Mouse (Mus musculus): Measurements from ENCODE around the gene Ube2e3. TPM values are rescaled to one million over a fixed set of nuclear protein-coding genes. Genes with fewer than 3 reads are reported as not detected.

Ube2e3 gene
- total and polyA plus RNA-seq, 3 experiments: 87.9 to 99.6 (median 95.9) TPM

- DNase-seq (ENCODE audit: low spot score) (peak; percentile 83), ATAC-seq (ENCODE audit: extremely low read depth, insufficient number of reproducible peaks, low FRiP score, poor library complexity, severe bottlenecking) (peak; percentile 69)
- TF ChIP-seq GATA2 (IDR thresholded peaks at IDR 0.05; ENCODE audit: borderline replicate concordance, low read depth, low read length) (no peak), TAL1 (conservative IDR thresholded peaks at IDR 0.05; ENCODE audit: low read depth, low read length) (no peak)
Measured at GRCm38 (mm10) chr2:78868511-78868854, 559 bp downstream of the Ube2e3 start.

GRCm38 (mm10) chr2:78868951-78869720, 1.2 kb downstream of the Ube2e3 start:
- DNase-seq (ENCODE audit: low spot score) (peak; percentile 74), ATAC-seq (ENCODE audit: extremely low read depth, insufficient number of reproducible peaks, low FRiP score, poor library complexity, severe bottlenecking) (no peak)
- H3K4me1 ChIP-seq (ENCODE audit: insufficient read depth, low read depth, low read length): peaks cover 60% of the 10 kb centered on the region

More at GRCm38 (mm10) chr2:78868511-78868854, 559 bp downstream of the Ube2e3 start:
- H3K4me1 ChIP-seq (ENCODE audit: insufficient read depth, low read depth, low read length): peaks cover 62% of the 10 kb centered on the region
- H3K27me3 ChIP-seq (ENCODE audit: insufficient read depth, low read length): no peaks in the 10 kb centered on the region
- no peaks in the 10 kb centered on the region for H3K9me3 ChIP-seq (replicated peaks)
- peak overlapping the region; percentile 77 for H3K4me3 ChIP-seq (ENCODE audit: low read depth, low read length)
- peaks cover 18% of the 10 kb centered on the region for H3K36me3 ChIP-seq (replicated peaks)

GRCm38 (mm10) chr2:78869721-78870442, 2.0 kb downstream of the Ube2e3 start:
- Histone ChIP-seq H3K9me3 (replicated peaks) (no peaks in the 10 kb centered on the region), H3K27me3 (ENCODE audit: insufficient read depth, low read length) (no peaks in the 10 kb centered on the region), H3K4me3 (ENCODE audit: low read depth, low read length) (peak overlapping the region; percentile 77), H3K4me1 (ENCODE audit: insufficient read depth, low read depth, low read length) (peaks cover 59% of the 10 kb centered on the region), H3K36me3 (replicated peaks) (peaks cover 25% of the 10 kb centered on the region)
- ATAC-seq (ENCODE audit: extremely low read depth, insufficient number of reproducible peaks, low FRiP score, poor library complexity, severe bottlenecking): no peak
- TF ChIP-seq POLR2AphosphoS5 (IDR thresholded peaks at IDR 0.05; ENCODE audit: insufficient replicate concordance, low read depth, low read length) (no peak), GATA1 (IDR thresholded peaks at IDR 0.05; ENCODE audit: borderline replicate concordance, low read length) (no peak), GATA2 (IDR thresholded peaks at IDR 0.05; ENCODE audit: borderline replicate concordance, low read depth, low read length) (no peak), CTCF (IDR thresholded peaks at IDR 0.05; ENCODE audit: low read depth, low read length) (no peak), TAL1 (conservative IDR thresholded peaks at IDR 0.05; ENCODE audit: low read depth, low read length) (no peak)
- DNase-seq (ENCODE audit: low spot score): peak; percentile 21

More at GRCm38 (mm10) chr2:78868951-78869720, 1.2 kb downstream of the Ube2e3 start:
- Histone ChIP-seq H3K9me3 (replicated peaks) (no peaks in the 10 kb centered on the region), H3K27me3 (ENCODE audit: insufficient read depth, low read length) (no peaks in the 10 kb centered on the region), H3K36me3 (replicated peaks) (peaks cover 22% of the 10 kb centered on the region), H3K4me3 (ENCODE audit: low read depth, low read length) (peak overlapping the region; percentile 77)
- TF ChIP-seq CTCF (IDR thresholded peaks at IDR 0.05; ENCODE audit: low read depth, low read length): peak; percentile 16; the same call in 1 of the 2 replicates
- TF ChIP-seq POLR2AphosphoS5 (IDR thresholded peaks at IDR 0.05; ENCODE audit: insufficient replicate concordance, low read depth, low read length): no peak

- peak overlapping the region; percentile 77 for H3K4me3 ChIP-seq (ENCODE audit: low read depth, low read length)
- peaks cover 59% of the 10 kb centered on the region for H3K4me1 ChIP-seq (ENCODE audit: insufficient read depth, low read depth, low read length)
- DNase-seq (ENCODE audit: low spot score) (peak; percentile 3), ATAC-seq (ENCODE audit: extremely low read depth, insufficient number of reproducible peaks, low FRiP score, poor library complexity, severe bottlenecking) (no peak)
- H3K9me3 ChIP-seq (replicated peaks): no peaks in the 10 kb centered on the region
- TF ChIP-seq GATA2 (IDR thresholded peaks at IDR 0.05; ENCODE audit: borderline replicate concordance, low read depth, low read length) (no peak), POLR2AphosphoS5 (IDR thresholded peaks at IDR 0.05; ENCODE audit: insufficient replicate concordance, low read depth, low read length) (no peak), CTCF (IDR thresholded peaks at IDR 0.05; ENCODE audit: low read depth, low read length) (no peak), GATA1 (IDR thresholded peaks at IDR 0.05; ENCODE audit: borderline replicate concordance, low read length) (no peak), TAL1 (conservative IDR thresholded peaks at IDR 0.05; ENCODE audit: low read depth, low read length) (no peak)
- H3K27me3 ChIP-seq (ENCODE audit: insufficient read depth, low read length): no peaks in the 10 kb centered on the region
- H3K36me3 ChIP-seq (replicated peaks): peaks cover 30% of the 10 kb centered on the region
Measured at GRCm38 (mm10) chr2:78870443-78871025, 2.6 kb downstream of the Ube2e3 start.

- Histone ChIP-seq H3K9me3 (replicated peaks) (no peaks in the 10 kb centered on the region), H3K27me3 (ENCODE audit: insufficient read depth, low read length) (no peaks in the 10 kb centered on the region), H3K36me3 (replicated peaks) (peaks cover 34% of the 10 kb centered on the region), H3K4me3 (ENCODE audit: low read depth, low read length) (peak overlapping the region; percentile 33; the same call in 1 of the 2 replicates), H3K4me1 (ENCODE audit: insufficient read depth, low read depth, low read length) (peaks cover 53% of the 10 kb centered on the region)
- DNase-seq (ENCODE audit: low spot score) (no peak), ATAC-seq (ENCODE audit: extremely low read depth, insufficient number of reproducible peaks, low FRiP score, poor library complexity, severe bottlenecking) (peak; percentile 42; the same call in 1 of the 2 replicates)
- TF ChIP-seq CTCF (IDR thresholded peaks at IDR 0.05; ENCODE audit: low read depth, low read length): no peak
- TF ChIP-seq POLR2AphosphoS5 (IDR thresholded peaks at IDR 0.05; ENCODE audit: insufficient replicate concordance, low read depth, low read length): no peak
- TF ChIP-seq TAL1 (conservative IDR thresholded peaks at IDR 0.05; ENCODE audit: low read depth, low read length): no peak
- no peak for TF ChIP-seq GATA2 (IDR thresholded peaks at IDR 0.05; ENCODE audit: borderline replicate concordance, low read depth, low read length)
- TF ChIP-seq GATA1 (IDR thresholded peaks at IDR 0.05; ENCODE audit: borderline replicate concordance, low read length): no peak
Measured at GRCm38 (mm10) chr2:78871971-78872860, 4.3 kb downstream of the Ube2e3 start.

Data from G1E (cell line).